Mouse (Mus musculus) frontal cortex, adult (tissue): Measurements from ENCODE around the gene Ptprm.

Experiments
- ATAC-seq: cut with Nextera tagmentation; 2 replicates; pipeline ENCODE4 v1.9.2; 2017; ENCODE audit warnings: mild to moderate bottlenecking, moderate library complexity, mixed read lengths; ENCODE audit not compliant: low TSS enrichment

Gene Ptprm

DNA sequence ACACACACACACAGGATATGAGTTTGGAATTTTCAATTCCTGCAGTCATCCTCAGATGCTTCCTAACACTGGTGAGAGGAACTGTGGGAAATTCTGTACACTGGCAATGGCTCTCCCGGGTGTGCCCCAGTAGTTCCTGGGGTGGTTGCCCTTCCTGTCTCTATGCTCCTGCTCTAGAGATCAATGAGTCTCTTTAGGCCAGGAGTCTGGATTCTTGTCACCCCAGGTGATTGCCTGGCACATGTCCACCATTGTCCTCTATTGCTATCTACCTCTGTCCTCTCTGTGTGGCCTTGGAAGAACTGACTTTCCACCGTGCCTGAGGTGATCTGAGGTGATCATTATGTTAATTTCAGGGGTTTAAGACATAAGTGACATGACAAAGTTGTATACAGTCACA is 10.8 kb downstream of the Ptprm start:
- ATAC-seq, result no peak

DNA sequence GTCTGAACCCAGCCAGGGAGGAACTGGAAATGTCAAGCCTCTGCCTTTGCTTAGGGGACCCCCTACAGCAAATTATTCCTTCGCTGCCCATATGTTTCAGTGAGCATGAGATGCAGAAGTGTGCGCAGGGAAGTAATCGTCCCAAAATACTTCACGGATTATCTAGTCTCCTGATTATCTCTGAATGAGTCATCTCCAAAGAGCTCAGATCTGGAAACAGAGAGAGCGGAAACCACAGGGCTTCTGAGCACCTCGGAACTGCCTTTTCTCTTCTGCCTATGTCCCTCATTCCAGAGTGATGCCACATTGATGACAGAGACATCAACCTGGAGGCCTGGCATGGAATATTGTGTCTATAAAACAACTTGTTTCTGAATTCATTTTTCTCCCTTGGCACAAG is 11.3 kb downstream of the Ptprm start:
- peak; percentile 52; the same call in 1 of the 2 replicates for ATAC-seq

DNA sequence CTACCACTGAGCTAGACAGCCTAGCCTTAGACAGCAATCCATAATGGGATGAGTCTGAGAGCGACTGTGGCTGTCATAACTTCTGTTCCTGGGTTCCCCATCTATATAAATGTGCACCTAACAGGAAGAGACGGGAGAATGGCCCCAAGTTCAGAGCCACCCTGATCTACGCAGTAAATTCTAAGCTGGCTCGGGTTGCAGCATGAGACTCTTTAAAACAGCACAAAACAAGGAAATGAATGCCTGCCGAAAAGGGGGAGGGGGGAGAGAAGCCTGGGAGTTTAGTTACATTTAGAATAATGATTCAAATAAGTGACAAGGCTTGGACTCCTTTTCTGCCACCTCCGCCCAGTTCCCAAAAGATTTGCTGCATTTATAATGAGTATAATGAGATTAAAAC is 13.9 kb downstream of the Ptprm start:
- no peak for ATAC-seq

DNA sequence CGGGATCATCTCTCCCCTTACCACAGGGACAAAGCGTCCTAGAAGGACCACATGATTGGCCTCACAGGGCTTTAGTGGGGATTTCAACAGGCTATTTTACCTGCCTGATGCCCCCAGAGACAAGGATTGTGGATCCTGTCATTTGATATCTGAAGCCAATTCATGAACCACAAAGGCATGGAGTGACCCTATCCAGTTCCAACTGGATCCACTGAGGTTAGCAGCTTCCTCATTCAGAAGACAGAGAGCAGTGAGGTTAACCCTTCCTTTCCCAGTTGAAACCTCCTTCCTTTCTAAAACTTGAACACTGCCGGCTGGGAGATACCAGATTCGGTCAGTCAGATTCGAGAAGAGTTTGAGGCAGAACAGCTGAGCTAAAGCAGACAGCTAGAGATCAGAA is 14.7 kb downstream of the Ptprm start:
- ATAC-seq, result no peak

DNA sequence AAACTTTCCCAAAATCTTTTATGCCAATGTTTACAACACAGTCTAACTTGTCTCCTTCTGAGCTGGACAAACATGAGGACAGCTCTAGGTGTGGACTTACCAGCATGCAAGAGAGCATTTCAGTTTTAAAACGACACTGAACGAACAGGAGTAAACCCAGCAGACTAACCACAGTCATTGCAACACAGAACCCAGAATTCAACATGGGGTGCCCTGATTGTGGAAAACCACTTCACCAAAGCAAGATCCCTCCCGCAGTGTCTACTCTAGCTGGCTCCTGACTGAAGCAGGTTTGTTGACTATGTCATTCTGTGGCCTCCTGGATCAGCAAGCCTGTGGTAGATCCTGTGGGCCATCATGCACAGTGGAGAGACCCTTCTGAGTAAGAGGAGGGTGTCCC is 19.9 kb downstream of the Ptprm start:
- ATAC-seq, result no peak

DNA sequence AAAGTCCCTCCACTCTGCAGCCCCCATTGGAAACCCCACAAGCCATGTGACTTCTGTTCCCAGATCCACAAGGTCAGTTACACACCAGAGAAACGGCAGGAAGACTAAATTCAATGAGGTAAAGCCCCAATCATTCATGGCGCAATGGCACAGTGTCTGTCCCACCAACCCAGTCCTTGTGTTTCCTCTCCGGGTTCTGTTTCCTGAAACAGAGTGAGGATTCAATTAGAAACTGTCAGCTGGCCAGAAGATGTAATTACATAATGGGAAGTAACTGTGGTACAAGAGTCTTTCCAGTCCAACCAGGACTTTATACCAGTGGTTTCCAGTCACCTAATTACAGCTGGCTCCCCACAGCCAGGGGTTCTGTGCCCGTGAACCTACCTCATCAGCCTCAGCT is 24.8 kb downstream of the Ptprm start:
- ATAC-seq, result no peak

DNA sequence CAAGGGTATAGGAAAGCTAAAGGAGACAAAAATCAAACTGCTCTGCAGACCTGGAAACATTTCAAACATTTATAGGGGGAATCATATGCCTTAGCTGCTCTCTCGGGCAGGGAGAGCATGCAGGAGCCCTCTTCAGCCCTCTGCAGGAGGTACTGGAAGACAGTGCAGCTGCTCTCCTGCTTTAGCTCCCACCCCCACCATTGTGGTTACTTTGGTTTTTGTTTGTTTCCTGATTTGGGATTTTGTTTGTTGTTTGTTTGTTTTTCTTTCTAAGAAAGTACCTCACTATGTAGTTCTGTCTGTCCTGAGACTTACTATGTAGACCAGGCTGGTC is 29.8 kb downstream of the Ptprm start:
- ATAC-seq, result no peak

DNA sequence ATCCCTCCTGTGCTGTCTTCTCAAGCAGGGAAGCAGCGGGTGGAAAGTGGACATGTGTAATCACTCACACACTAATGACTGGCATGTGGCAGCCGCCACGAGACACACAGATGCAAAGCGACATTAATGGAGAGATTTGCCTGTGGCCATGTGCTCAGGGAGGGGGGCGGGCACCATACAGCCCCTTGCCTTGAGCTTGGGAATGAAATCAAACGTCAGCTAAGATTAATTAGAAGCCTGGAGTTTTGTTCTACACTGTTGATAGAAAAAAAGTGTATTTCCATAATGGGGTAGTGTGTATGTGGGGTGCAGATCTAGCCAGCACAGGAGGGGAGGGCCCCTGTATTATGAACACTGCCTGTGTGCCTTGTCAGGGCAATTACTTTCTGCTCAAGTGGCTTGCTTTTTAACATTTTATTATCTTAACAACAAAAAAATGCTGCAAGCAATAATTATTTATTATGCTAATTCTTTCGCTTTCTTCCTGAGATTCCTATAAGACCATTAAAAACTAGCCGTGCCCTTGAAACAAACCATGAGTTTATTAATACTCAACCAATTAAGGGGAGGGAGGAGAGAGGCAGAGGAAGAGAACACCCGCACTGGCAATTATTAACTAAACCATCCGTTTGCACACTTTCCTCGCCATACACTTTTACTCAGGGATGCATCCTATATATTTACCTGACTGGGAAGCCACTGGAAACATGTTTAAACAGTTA is 30.3 kb downstream of the Ptprm start:
- ATAC-seq, result no peak

DNA sequence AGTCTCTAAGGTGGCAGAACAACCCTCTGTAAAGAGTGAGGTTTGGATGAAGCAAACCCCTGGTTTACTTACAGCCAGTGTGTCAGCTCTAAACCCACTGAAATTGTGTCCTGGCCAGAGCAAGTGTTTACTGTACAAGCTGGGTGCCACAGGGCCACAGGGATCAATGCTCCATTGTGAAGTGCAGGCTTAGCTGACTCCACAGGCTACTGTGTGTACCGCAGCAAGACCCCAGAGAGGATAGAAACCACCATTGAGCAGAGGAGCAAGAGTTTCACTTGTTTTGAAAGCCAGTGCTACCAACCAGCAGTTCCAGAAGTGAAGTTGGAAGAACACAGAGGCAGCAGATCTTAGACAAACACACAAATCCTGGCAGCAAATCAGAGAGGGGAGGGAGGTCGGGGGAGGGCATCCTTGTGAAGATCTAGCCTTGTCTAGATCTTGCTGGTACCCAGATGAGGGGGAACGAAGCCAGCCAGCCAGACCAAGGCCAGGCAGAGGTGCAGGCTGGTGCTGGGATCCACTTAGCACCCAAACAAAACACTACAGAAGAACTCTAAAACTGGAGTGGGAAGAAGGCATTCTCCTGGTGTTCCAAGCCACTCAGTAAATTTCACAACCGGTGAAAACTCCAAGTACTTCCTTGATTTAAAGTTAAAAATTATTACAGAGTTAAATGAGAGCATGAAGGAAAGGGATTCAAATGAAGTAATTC is 39.6 kb downstream of the Ptprm start:
- no peak for ATAC-seq

DNA sequence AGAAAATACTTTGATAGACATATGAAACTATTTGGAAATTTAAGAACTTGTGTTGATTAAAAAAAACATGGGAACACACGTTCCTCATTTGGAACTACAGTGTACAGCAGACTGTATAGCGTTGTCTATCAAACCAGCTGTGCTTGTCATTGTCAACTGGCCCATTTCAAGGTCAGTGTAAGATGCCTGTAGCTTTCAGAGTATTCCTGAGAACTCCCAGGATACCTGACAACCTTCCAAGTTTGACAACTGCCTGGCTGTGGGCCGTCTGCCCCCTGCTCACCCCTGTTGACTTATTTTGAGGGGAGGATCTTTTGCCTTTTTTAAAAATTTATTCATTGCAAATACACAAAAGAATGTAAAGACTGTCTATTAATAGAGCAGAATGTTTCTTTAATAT is 45.8 kb downstream of the Ptprm start:
- no peak for ATAC-seq

DNA sequence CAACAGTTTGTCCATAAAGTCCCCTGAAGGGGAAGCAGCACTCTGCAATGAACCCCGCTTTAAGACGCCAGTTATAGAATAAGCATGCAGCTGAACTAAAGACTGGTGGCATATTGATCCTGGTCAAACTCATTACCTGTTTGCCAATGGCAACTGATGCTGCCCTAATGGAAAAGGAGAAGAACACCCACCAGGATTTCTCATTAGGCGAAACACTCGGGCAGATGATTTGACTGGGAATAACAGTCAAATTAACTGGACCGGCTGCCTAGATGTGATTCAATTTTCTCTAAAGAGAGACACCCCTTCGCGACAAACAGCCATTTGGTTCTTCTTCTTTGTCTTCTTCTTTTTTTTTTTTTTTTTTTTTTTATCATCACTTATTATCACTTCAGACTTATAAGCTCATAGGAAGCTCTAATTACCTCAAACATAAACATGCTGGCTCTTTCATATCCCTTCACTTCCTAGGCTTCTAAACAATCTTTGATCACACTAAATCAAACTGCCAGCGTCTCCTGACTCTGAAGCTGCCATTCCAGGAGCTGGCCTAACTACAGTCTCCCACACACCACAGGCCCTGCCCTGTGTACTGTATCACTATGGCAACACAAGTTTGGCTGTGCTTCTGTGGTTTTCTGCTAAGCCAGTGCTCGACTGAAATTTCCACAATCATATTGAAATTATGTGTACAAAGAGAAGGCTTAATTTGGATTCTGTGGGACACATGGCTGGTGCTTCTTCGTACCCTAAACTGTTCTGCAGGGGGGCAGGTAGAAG is 48.0 kb downstream of the Ptprm start:
- ATAC-seq, result peak; percentile 72; the same call in 1 of the 2 replicates

DNA sequence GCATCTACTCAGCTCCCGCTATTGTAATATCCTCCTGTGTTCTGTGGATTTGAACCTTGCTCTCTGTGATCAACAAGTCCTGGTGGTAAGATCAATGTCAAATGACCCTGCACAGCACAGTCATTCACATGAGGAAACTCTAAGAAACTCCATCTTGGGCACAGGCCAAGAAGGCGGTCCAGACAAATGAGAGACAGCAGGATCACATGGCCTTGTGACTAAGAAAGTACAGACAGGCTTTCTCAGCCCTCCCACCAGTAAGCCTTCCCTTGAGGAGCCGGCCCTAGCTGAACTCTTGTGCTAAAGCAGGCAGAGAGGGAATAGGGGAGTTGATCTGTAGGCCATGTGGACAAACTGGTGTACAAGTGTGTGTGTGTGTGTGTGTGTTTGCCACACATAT is 49.4 kb downstream of the Ptprm start:
- ATAC-seq, result no peak

DNA sequence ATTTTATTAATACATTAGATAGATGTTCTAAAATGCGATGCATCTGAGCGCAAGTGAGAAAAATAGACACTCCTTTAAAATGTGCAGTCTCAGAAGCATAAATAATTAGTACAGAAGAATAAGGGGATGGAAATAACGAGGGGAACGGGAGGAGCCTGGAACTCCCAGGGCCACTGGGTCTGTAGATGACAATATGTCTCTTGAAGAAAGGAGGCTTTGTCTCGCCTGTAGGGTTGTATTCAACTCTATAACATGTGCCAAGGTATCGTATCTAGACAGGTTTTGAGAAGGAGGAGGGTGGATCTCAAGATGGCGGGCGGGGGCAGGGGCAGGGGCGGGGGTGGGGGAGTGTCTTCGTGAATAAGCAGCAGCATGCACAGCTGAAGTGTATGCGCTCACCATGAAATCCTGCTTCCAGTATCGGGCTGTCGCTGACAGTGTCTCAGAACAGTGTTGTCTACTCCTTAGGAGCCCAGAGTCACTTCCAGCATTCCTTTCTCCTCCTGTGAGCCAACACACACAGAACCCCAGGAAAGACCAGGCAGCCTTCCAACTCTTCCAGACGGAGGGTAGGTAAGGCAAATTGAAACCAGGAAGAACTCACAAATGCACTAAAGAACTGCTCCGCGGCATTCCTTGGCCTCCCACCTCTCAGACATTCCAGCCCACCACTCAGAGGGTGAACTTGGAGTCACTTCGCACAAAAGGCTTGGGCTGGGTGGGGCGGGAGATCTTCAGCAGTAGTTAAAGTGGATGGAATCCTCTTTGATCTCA is 50.7 kb downstream of the Ptprm start:
- peak; percentile 76 for ATAC-seq

DNA sequence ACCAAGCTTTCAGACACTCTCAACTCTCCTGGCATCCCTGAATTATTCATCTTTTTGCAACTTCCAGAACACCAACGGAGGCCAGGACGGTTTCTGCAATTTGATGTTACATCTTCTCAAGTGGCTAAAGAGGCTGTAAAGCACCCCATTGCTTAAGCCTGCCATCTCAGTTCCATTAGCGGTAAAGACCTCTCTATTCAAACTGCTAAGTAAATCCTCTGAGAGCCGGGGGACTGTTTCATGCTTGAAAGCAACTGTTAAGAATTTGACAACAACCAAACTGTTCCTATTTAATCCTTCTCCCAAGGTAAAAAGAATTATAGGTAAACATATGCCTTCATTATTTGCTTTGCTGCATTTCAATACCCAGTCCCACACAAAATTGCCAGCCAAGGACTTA is 51.7 kb downstream of the Ptprm start:
- ATAC-seq, result no peak

DNA sequence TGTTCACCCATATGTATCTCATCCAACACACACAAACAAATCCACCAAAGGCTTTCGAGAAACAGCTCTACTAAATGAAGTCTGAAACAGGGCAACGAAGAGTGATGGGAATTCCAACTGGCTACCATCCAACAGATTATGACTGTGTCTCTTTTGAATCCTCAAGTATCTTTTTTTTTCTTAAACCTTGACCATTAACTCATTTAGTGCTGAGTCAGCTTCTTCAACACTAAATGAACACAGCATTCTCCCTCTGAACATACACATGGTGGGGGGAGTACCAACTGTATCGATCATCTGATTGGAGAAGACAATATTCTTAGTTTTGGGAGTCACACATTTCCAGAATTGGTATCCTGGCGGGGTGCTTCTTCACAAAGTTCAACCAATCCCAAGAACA is 52.2 kb downstream of the Ptprm start:
- no peak for ATAC-seq

DNA sequence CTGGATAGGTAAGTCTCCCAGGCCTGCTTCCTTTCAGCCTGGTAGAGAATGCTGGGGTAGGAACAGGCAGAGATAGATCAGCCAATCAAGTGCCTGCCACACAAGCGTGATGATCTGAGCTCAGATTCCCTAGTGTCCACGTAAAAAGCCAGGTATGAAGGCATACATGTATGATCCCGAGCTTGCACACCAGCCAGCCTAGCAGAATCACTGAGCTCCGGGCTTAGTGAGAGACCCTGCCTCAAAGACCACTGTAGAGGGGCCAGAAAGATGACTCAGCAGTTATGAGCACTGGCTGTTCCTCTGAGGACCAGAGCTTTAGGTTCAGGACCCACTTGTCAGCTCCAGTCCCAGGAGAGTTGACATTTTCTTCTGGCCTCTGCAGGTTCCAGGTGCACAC is 52.9 kb downstream of the Ptprm start:
- ATAC-seq, result no peak

DNA sequence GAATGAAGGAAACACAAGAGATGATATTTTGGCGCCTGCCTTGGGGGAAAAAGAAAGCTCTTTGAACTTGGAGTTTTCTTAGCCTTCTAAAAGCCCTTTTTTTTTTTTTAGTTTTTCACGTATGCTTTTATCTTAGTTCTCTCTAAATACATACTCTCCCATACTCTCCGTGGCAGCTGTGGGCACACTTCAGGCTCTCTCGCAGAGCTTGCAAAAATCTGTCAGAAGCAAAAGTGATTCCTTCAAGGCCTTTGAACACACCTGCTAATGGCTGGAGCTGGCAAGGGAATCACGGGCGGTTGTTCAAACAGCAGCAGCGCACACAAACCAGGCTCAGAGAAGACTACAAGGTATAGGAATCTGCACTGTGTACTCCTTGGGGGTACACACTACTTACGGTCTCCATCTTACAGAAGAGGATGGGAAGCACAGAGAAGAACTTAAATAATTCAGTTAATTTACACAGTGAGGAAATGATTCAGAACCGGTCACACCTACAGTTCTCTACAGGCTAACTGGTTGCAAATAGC is 55.9 kb downstream of the Ptprm start:
- peak; percentile 31; the same call in 1 of the 2 replicates for ATAC-seq

DNA sequence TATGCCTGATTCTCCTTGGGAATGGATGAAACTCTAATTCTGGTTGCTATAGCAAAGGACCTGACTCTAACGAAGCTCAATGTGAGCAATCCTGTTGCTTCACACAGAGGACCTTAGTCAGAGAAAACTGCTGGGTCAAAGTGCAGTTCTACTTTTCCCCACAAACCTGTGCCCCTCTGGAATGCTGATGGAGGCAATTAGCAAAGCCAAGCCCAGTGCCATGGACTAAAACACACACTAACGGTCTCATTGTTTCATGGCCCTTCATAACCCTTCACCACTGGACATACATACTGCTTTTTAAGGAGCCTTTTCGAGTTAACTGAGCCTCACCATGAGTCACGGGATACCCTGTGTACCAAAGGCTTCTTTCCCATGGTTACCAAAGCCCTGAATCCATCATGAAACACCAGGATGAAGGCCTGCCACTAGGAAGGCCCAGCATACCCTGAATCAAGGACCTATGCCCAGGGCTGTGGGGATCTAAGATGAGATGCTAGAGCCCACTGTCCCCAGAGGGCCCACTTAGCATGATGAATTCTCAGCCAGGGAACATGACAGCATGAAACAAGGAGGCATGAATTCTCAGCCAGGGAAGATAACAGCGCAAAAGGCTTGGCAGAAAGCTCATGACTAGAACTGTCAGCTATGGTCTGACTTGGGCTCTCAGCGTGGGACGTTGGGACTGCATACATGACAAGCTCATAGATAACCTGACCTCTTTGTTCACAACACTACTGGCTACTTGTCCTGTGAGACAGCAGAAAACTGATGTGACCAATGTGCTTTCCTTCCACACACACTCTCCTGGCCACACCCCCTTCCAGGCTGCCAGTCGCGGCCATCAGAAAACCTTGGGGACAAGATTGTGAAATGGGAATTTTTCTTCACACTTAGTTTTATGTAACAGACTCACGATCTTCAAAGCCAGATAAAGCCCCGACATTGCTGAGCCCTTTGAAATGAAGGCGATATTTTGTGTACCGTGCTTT is 57.4 kb downstream of the Ptprm start:
- ATAC-seq, result no peak

DNA sequence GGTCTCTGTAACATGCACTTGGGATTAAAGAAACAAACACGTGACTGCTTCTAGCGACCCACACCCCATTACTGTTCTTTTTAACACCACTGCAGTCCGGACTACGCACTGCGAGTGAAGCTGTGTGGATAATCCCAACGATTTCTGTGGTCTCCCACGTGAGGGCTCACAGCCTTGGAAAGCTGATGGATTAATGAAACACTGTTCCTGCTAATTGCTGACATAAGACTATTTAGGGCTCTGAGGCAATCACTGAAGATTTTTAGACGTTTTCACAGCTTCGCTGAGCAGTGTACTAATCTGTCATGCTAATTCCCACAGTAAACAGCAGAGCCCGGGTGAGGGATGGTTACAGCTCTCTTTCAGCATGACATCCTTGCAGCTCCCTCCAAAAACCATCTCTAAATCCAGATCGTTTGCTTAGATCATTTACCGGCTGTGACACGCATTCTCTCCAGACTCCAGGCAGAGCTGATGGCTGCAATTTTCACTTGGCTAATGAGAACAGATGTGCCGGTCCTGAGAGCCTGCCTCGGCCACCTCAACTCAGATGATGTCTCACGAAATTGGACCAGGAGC is 63.5 kb downstream of the Ptprm start:
- peak; percentile 73 for ATAC-seq

DNA sequence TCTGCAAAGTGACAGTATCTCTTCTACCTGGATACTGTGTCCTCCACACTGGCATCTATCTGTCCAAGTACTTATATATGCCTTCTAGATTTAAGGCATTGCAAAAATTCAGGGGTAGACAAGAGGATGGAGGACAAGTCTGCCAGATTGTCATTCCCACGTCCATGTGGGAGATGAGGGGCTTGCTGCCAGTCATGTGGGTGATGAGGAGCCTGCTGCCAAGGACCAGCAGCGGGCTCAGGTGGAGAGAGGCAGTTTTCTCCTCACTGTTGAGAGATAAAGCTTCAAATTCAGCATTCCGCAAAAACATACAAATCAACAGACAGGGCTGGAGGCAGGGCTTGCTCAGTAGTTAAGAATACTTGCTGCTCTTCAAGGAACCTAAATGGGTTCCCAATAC is 66.8 kb downstream of the Ptprm start:
- ATAC-seq, result peak; percentile 36
